Mouse (Mus musculus) thymus, adult 2 months (tissue): Measurements from ENCODE around the gene Rgs6.

Experiments
- CTCF ChIP-seq: fragments of 200-500 bp; IDR thresholded peaks from 2 replicates; pipeline ENCODE4 v1.5.1; 2012; ENCODE audit warnings: mild to moderate bottlenecking, control low read depth, low read length, moderate library complexity, borderline replicate concordance; ENCODE audit not compliant: control insufficient read depth, poor library complexity, insufficient read depth; ENCODE audit errors: extremely low read depth
- POLR2A ChIP-seq: fragments of 200-500 bp; IDR thresholded peaks from 2 replicates; pipeline ENCODE4 v1.6.1; 2012; ENCODE audit warnings: mild to moderate bottlenecking, low read length, control low read depth, moderate library complexity; ENCODE audit not compliant: control insufficient read depth, poor library complexity, insufficient read depth; ENCODE audit errors: extremely low read depth

DNA sequence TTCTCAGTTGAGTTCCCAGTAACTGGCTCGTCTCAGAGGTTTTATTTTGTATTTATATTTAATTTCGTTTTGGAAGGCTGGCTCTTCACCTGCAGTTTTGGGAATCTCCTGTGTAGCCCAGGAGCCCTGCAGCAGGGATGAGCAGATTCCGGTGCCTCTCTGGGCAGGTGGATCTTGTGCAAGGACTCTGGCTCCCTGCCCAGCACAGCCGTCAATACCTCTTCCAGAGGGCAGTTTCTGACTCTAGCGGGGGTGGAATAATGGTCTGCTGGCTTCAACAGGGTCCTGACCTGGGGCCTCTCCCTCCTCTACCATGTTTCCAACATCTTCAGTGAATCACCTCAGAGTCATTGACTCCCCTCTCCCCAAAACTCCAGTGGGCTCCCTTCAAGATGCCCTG lies 616.3 kb downstream of the Rgs6 start:
- no peak for TF ChIP-seq CTCF
- TF ChIP-seq POLR2A, result no peak
